Mouse (Mus musculus) olfactory bulb, adult 2 months (tissue): ENCODE measurements around the gene Ldlrad3.

ENCODE experiments used
- CTCF ChIP-seq: fragments of 200-500 bp; IDR thresholded peaks from 2 replicates; pipeline ENCODE4 v1.5.1; 2012; ENCODE audit warnings: low read depth, mild to moderate bottlenecking, low read length, moderate library complexity; ENCODE audit not compliant: insufficient read depth
- POLR2A ChIP-seq: fragments of 200-500 bp; IDR thresholded peaks from 2 replicates; pipeline ENCODE4 v1.6.1; 2012; ENCODE audit warnings: mild to moderate bottlenecking, low read depth, low read length, moderate library complexity; ENCODE audit not compliant: insufficient read depth

DNA sequence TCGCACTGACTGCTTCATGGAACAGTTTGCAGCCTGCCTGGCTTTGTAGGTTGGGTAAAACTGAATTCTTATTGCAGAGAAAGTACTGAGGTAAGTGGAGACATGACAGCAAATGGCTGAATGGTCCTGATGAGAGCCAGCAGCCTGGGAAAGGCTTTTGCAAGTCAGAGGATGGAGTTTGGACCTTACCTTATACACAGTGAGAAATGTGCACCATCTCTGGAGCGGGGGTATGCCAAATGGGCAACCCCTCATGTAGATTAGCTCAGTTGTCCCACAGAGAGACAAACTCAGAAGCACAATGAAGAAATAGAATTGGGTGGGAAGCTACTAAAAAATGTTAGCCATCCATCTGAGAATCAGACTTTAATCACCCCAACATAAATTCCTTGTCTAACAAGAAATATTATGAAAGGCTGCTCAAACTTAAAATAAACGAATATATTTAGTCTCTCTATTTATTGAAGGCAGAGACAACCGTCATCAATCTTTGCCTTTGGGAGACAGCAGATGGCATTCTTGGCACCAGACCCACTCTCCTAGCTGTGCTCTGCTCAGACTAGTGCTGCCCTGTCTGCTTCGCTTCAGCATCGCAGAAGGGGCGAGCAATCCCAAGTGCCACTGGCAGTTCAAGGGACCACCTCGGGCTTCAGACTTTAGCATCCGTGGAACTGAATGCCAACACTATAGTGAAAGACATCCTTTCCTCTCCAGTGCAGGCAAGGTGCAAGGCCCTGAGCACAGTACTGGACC, 51.5 kb downstream of the Ldlrad3 start:
- TF ChIP-seq CTCF (no peak), POLR2A (no peak)
